8 mouse cellular contexts compared by ENCODE assay signal in genomic region chr9:111289832-111290339, GRCm38 (mm10). TPM values are rescaled to one million over a fixed set of nuclear protein-coding genes. Genes with fewer than 3 reads are reported as not detected.
DNase-seq lines count a peak whose midpoint lies in the region; ATAC-seq lines count a peak whose summit lies in the region.

No protein-coding gene starts in this region.

- DNase-seq in 3T3-L1 (ENCODE audit: low read depth, low spot score), result peak; percentile 84
- peak; percentile 89 to 90 for DNase-seq in adrenal gland, postnatal 36 days
- peak; percentile 91 for DNase-seq in heart, adult 8-10 months (ENCODE audit: low spot score)
- DNase-seq in kidney, adult 9 months, result peak; percentile 97
- DNase-seq in spleen, adult 18-20 months, result peak; percentile 73 to 94

- 13% methylated on average over 21 of the region's 21 CpGs for WGBS in embryonic facial prominence, embryonic 13.5 days
- WGBS in limb, embryonic 13.5 days, result 15% methylated on average over 21 of the region's 21 CpGs
- WGBS in midbrain, embryonic 15.5 days, result 17% methylated on average over 21 of the region's 21 CpGs

- no peaks in the 10 kb centered on the region for H3K9me3 ChIP-seq in embryonic facial prominence, embryonic 13.5 days
- no peaks in the 10 kb centered on the region for H3K9me3 ChIP-seq in limb, embryonic 13.5 days
- no peaks in the 10 kb centered on the region for H3K9me3 ChIP-seq in midbrain, embryonic 15.5 days

- no peaks in the 10 kb centered on the region for H3K27me3 ChIP-seq in embryonic facial prominence, embryonic 13.5 days
- no peaks in the 10 kb centered on the region for H3K27me3 ChIP-seq in limb, embryonic 13.5 days
- H3K27me3 ChIP-seq in midbrain, embryonic 15.5 days (replicated peaks), result no peaks in the 10 kb centered on the region

- H3K27ac ChIP-seq in embryonic facial prominence, embryonic 13.5 days, result no peak overlapping the region; the same call in 1 of the 2 replicates
- no peak overlapping the region for H3K27ac ChIP-seq in limb, embryonic 13.5 days
- no peak overlapping the region for H3K27ac ChIP-seq in midbrain, embryonic 15.5 days

- peak overlapping the region; percentile 49 for H3K4me2 ChIP-seq in embryonic facial prominence, embryonic 13.5 days
- H3K4me2 ChIP-seq in limb, embryonic 13.5 days (replicated peaks), result peak overlapping the region; percentile 52
- peak overlapping the region; percentile 17; the same call in 1 of the 2 replicates for H3K4me2 ChIP-seq in midbrain, embryonic 15.5 days

- peak overlapping the region; percentile 16; the same call in 1 of the 2 replicates for H3K4me3 ChIP-seq in embryonic facial prominence, embryonic 13.5 days
- peak overlapping the region; percentile 18 for H3K4me3 ChIP-seq in limb, embryonic 13.5 days
- H3K4me3 ChIP-seq in midbrain, embryonic 15.5 days, result no peak overlapping the region

- no peak overlapping the region for H3K9ac ChIP-seq in embryonic facial prominence, embryonic 13.5 days
- no peak overlapping the region for H3K9ac ChIP-seq in limb, embryonic 13.5 days
- H3K9ac ChIP-seq in midbrain, embryonic 15.5 days, result no peak overlapping the region

- ATAC-seq in embryonic facial prominence, embryonic 13.5 days (ENCODE audit: insufficient number of reproducible peaks, insufficient read depth, low FRiP score, low TSS enrichment, low read depth), result no peak
- ATAC-seq in limb, embryonic 13.5 days (ENCODE audit: low FRiP score, low read depth), result peak; percentile 76
- peak; percentile 59 for ATAC-seq in midbrain, embryonic 15.5 days (replicated peaks)

- H3K36me3 ChIP-seq in embryonic facial prominence, embryonic 13.5 days, result no peaks in the 10 kb centered on the region
- H3K36me3 ChIP-seq in limb, embryonic 13.5 days, result no peaks in the 10 kb centered on the region
- no peaks in the 10 kb centered on the region for H3K36me3 ChIP-seq in midbrain, embryonic 15.5 days (replicated peaks)

- H3K4me1 ChIP-seq in embryonic facial prominence, embryonic 13.5 days, result peaks cover 10% of the 10 kb centered on the region
- 0 out of 2 replicates have a peak, but pooled peaks cover 4% of the 10 kb centered on the region for H3K4me1 ChIP-seq in limb, embryonic 13.5 days
- peaks cover 23% of the 10 kb centered on the region for H3K4me1 ChIP-seq in midbrain, embryonic 15.5 days

RNA-seq across cellular contexts. Expression of gene Epm2aip1, which starts 18.2 kb away (rescaled TPM):
- total RNA-seq in adrenal gland, postnatal 36 days (2021), result 10 to 100 TPM; 43.5 to 48.6 TPM
- 32.0 and 37.2 TPM in 2 replicates for polyA plus RNA-seq in embryonic facial prominence, embryonic 13.5 days (2015; fragmentation: Nextera tagmentation; extraction: Ambion mirVana)
- 10 to 100 TPM; 24.1 to 25.4 (median 24.9) TPM for total RNA-seq in heart, adult 8-10 months (2022)
- polyA plus RNA-seq in limb, embryonic 13.5 days (2015; fragmentation: Nextera tagmentation; extraction: Ambion mirVana), result 32.4 and 39.3 TPM in 2 replicates
- 60.4 and 68.6 TPM in 2 replicates for polyA plus RNA-seq in midbrain, embryonic 15.5 days (2015; fragmentation: Nextera tagmentation; extraction: Ambion mirVana)

RNA-seq across cellular contexts. Expression of gene Mlh1, which starts 18.3 kb away (rescaled TPM):
- 10 to 100 TPM; 14.0 to 15.3 TPM for total RNA-seq in adrenal gland, postnatal 36 days (2021)
- polyA plus RNA-seq in embryonic facial prominence, embryonic 13.5 days (2015; fragmentation: Nextera tagmentation; extraction: Ambion mirVana), result 35.3 and 39.1 TPM in 2 replicates
- 1 to 10 TPM; 5.1 to 9.6 (median 7.6) TPM for total RNA-seq in heart, adult 8-10 months (2022)
- 35.8 and 40.0 TPM in 2 replicates for polyA plus RNA-seq in limb, embryonic 13.5 days (2015; fragmentation: Nextera tagmentation; extraction: Ambion mirVana)
- polyA plus RNA-seq in midbrain, embryonic 15.5 days (2015; fragmentation: Nextera tagmentation; extraction: Ambion mirVana), result 25.7 and 31.3 TPM in 2 replicates

RNA-seq across cellular contexts. Expression of gene Trank1, which starts 21.7 kb away (rescaled TPM):
- total RNA-seq in adrenal gland, postnatal 36 days (2021), result 100 to 1,000 TPM in 1 of 2 experiments, 10 to 100 TPM in 1; 47.0 to 175 TPM
- 0.44 and 0.49 TPM in 2 replicates for polyA plus RNA-seq in embryonic facial prominence, embryonic 13.5 days (2015; fragmentation: Nextera tagmentation; extraction: Ambion mirVana)
- total RNA-seq in heart, adult 8-10 months (2022), result under 1 TPM in 1 of 4 experiments, not detected in 3; 0.16 TPM
- polyA plus RNA-seq in limb, embryonic 13.5 days (2015; fragmentation: Nextera tagmentation; extraction: Ambion mirVana), result 0.32 and 0.34 TPM in 2 replicates
- 13.9 and 15.8 TPM in 2 replicates for polyA plus RNA-seq in midbrain, embryonic 15.5 days (2015; fragmentation: Nextera tagmentation; extraction: Ambion mirVana)
